Comparison of ENCODE assay signal across 30 mouse cellular contexts in the genomic region with DNA sequence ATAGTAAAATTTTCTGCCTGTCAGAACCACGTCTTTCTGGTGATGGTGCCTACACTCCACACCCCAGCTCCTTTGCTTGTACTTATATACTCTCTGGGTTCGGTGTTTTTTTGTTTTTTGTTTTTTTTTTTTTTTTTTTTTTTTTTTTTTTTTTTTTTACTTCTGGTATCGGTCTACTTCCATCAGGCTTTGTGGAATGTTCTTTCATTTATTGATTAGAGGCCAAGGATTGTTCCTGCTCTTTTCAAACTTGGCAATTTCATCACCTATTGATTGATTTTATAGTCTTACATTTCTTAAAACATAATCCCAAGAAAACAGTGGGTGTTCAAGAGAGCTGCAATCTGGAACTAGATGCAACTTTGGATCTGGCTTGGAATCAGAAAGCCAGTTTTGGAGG. TPM values are rescaled to one million over a fixed set of nuclear protein-coding genes. Genes with fewer than 3 reads are reported as not detected.
"Had no signal": no experiment of that assay in that cellular context is flagged by ENCODE, and none has a peak within 500 bp of the region (broad histone marks: within the 10 kb centered on the region; RNA-seq: fewer than 3 reads in every experiment).

Mup20 (minus strand) TSS at position 101 of the 400 bp plus-strand sequence.

RNA-seq across cellular contexts. Expression of gene Mup20, which starts in this region (rescaled TPM):
- total RNA-seq: common myeloid progenitor, adult 5-6 weeks; forebrain, postnatal 0 days; gastrocnemius, adult 2 months; gastrocnemius, adult 8-10 months; gastrocnemius, postnatal 10 days; gastrocnemius, postnatal 14 days; gastrocnemius, postnatal 25 days; gastrocnemius, postnatal 36 days; gastrocnemius, postnatal 4 days; granulocyte monocyte progenitor cell, adult 5-6 weeks; heart, adult 18-20 months; heart, adult 2 months; heart, adult 8-10 months had no signal
- polyA plus RNA-seq: cortical plate, adult 2 months; embryonic facial prominence, embryonic 10.5 days; embryonic facial prominence, embryonic 11.5 days; embryonic facial prominence, embryonic 12.5 days; embryonic facial prominence, embryonic 13.5 days; embryonic facial prominence, embryonic 14.5 days; embryonic facial prominence, embryonic 15.5 days; erythroblast, embryonic 14.5 days; forebrain, embryonic 10.5 days; forebrain, embryonic 11.5 days; forebrain, embryonic 12.5 days; forebrain, embryonic 13.5 days; forebrain, embryonic 14.5 days; forebrain, embryonic 15.5 days; forebrain, embryonic 16.5 days; forebrain, postnatal 0 days; frontal cortex, adult 2 months; gonadal fat pad, adult 2 months; heart, adult 2 months had no signal
